Mouse (Mus musculus) mouse embryonic stem cell (cell line): ENCODE measurements at regions not wholly inside any gene's neighbourhood (a gene's known extent, or its start where the extent isn't known, plus 50 kb on each side); places are given as distances from the start of the nearest gene placed in this dataset.

ENCODE experiments used
- in situ Hi-C, 2 experiments: fragments of 300-500 bp; cut with MboI; formaldehyde crosslinking; loops; 1 replicate in 1 of 2; 3 replicates in 1 of 2; pipeline ENCODE4 v1.14.3; 2019 to 2020; ENCODE audit warnings: low sequenced_read_pairs in 2 of 2, low pct_unique_long_range_greater_than_20kb in 1 of 2, mixed read lengths in 1 of 2; ENCODE audit not compliant: unreplicated experiment in 1 of 2

- in situ Hi-C loops = loop anchor here in 1 of 2 experiments (5.0 to 10.0 kb wide), 2 partner anchors 74 to 167 kb away; partner anchors contain the start of gene Map4k3
Observed at GRCm38 (mm10) chr17:80801451-80801983, 73.2 kb upstream of the Map4k3 start.

- in situ Hi-C loops = loop anchor here in 1 of 2 experiments (5.0 to 10.0 kb wide), 2 partner anchors 74 to 166 kb away; partner anchors contain the start of gene Map4k3
Observed at GRCm38 (mm10) chr17:80800877-80801276, 72.6 kb upstream of the Map4k3 start.

GRCm38 (mm10) chr17:80800454-80800853 lies 72.2 kb upstream of the Map4k3 start:
- in situ Hi-C loops = loop anchor here in 1 of 2 experiments (5.0 to 10.0 kb wide), 2 partner anchors 73 to 166 kb away; partner anchors contain the start of gene Map4k3

GRCm38 (mm10) chr17:80799061-80799460 lies 70.8 kb upstream of the Map4k3 start:
- in situ Hi-C loops = no loop called here

- in situ Hi-C loops = no loop called here
Observed at GRCm38 (mm10) chr17:80798281-80798980, 70.1 kb upstream of the Map4k3 start.

- in situ Hi-C loops = no loop called here
Observed at GRCm38 (mm10) chr17:80796790-80797189, 68.5 kb upstream of the Map4k3 start.

DNA sequence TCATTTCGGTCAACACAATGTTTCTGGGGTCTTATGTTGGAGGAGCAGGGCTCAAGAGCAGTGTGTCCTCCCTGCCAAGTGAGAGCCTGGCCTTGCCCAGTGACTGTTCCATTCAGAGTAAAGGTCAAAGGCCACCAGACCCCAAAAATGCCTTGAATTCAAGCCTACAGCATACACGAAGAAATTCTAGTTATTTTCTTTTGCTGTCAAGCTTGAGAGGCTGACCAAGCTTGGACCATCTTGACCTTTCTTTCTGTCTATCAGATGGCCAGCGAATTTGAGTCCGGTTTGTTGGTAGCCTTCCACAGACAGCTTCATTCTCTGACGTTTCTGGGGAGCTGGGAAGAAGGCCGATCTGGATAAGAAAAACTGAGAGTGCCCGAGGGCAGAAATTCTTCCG lies 68.1 kb upstream of the Map4k3 start:
- in situ Hi-C loops = no loop called here

DNA sequence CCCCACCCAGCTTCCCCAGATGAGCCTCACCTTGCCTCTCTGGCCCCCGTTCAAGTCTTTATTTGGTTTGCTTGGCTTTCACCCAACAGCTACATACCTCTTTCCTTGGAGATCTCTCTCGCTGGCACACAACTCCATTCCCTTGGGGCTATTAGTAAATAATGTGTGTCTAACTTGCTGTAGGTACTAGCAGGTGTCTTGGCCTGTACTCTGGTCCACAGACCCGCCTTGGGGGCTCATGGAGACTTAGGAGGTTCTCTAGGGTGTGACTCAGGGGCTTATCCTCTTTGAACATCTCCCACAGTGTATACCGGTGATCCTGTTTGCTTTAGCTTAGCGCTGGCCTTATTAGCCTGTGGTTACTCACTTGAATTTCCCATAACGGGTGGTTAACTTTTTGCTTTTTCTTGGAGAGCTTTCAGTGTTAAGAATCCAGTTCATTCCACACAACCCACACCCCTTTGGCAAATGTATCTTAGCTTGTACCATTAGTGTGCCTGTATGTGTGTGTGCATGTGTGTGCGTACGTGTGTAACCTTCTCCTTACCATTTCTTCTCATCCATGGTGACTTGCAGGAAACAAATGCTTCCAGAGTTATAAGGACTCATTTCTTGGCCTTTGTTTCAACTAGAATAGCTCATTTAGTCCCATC lies 67.3 kb upstream of the Map4k3 start:
- in situ Hi-C loops = no loop called here

DNA sequence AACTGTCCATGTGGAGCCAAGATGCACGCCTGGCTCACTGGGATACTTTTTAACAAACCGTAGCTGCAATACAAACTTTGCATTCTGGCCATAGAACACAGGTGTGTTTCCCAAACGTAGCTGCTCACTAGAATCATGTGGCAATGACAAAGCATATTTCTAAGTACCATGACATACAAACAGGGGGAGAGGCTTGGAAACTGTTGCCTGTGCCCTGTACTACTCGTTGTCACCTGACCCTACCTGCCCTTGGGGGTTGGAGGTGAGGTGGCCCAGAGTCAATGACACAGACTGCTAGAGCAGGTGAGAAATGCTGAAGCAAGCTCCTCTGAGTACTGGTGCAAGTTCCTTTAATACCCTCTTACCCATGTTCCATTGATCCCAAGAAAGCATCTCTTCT lies 64.3 kb upstream of the Map4k3 start:
- in situ Hi-C loops = no loop called here

DNA sequence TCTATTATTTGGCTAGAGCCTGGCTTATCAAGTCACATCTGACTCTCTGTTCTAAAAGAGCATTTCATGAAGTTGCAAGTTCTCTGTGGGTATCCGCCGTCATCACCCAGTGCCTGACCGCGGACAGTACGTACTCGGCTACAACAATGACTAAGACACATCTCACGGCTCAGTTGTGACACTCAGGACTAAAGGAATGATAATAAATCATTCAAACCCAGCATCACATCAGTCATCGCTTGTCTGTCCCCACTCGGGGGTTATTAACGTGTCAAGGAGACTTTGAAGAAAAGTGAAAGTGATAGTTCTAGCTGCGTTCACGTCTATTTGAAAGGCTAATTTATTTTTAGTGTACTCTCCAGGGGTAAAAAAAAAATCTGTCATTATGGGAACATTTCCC lies 61.4 kb upstream of the Map4k3 start:
- in situ Hi-C loops = no loop called here

DNA sequence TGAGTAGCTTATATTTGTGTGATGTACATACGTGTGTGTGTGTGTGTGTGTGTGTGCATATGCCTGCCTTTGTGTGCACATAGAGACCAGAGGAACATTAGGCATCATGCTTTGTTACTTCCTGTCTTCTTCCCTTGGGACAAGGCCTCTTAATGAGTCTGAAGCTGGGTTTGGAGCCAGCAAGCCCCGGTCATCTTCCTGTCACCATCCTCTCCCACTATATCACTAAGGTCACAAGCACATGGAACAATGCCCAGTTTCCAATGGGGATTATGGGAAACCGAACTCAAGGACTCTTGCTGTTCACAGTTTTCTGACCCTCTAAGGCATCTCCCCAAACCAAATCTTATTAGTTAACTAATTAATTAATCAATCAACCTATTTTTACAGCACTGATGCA lies 60.7 kb upstream of the Map4k3 start:
- in situ Hi-C loops = no loop called here

DNA sequence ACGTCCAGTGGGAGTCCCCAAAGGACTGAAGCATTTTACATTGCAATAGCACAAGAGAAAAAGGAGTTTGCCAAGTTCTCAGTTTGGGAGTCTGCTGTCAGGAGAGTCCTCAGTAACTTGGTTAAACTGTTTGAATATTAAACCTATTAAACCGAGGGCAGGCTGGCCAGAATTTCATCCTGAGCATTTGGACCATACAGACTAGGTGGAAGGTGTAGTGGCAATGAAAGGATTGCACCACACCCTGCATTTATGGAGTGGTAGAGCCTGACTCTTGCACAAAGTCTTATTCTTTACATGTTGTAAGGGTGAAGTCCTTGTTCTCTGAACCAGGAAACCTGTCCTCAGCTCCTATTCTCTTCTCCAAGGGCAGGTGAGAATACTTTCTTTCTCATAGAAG lies 58.6 kb upstream of the Map4k3 start:
- in situ Hi-C loops = no loop called here

DNA sequence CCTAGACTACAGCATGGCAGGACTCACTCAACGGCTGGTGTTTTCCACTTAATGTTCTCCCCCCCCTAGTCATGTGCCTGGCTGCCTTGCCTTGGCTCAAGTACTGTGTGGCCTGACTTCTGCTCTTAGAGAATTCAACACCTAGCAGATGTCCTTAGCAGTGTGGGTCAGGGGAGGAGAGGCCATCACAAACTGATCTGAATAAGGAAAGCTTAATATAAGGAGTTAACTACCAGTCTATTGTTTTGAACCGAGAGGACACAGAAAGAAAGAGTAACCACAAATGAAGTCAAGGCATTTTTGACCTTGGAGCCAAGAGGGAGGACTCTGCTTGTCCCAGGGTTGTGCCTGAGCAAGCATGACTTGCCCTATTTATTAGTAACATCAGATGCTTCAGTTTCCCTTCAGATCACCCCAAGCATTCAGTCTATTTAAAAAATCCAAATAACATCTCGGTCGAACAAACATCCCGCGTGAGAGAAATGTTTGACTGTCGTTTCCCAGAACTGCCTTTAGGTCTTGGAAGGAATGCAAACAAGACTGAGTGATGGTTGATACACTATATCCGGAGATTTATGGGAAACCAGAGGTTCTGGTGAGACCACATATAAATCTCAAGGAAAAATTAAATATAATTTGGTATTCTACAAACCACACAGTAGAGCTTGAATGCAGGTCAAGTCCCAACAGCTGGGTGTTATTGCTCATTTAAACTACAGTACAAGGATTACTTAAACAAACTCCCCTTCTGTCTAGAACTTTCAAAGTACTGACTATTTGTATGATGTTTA lies 58.0 kb upstream of the Map4k3 start:
- in situ Hi-C loops = no loop called here

- in situ Hi-C loops = no loop called here
Observed at GRCm38 (mm10) chr17:80785476-80785875, 57.2 kb upstream of the Map4k3 start.

DNA sequence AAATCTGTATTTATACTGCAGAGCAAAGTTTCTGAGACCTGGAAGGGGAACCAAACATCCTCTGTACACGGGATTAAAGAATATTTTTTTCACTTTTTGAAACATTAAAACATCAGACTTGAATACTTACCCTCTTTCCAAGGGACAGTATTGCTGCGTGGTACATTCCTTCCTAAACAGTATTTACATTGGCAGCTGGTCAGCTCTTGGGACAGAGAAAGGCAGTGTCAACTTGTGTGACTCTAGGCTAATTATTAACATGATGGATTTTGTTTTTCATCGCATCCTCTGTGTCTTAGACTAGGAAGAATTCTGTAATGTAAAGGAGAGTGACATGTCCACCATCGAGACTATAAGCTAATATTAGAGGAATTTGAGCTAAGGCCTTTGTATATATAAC lies 56.8 kb upstream of the Map4k3 start:
- in situ Hi-C loops = no loop called here

- in situ Hi-C loops = no loop called here
Observed at GRCm38 (mm10) chr17:80782233-80782632, 53.9 kb upstream of the Map4k3 start.

GRCm38 (mm10) chr17:80781621-80782020 lies 53.3 kb upstream of the Map4k3 start:
- in situ Hi-C loops = no loop called here

GRCm38 (mm10) chr17:80780303-80780702 lies 52.0 kb upstream of the Map4k3 start:
- in situ Hi-C loops = no loop called here

DNA sequence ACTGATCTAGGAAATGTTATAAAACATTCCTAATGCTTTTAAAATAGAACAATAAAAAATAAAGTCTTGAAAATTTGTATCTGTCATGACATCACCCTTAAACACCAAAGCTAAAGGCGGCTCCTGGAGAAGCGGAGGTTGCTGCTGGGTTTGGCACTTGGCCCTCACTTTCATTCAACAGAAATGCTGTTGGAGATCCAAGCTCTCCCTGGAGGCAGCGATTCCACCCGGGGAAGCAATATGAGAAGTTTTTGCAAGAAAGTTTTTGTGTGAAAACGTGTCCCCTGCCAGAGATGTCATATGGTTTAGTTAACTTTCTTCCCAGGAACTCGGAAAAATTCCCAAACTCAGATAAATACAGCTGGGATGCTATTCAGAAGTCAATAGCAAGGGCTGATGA lies 51.5 kb upstream of the Map4k3 start:
- in situ Hi-C loops = no loop called here
